Mouse (Mus musculus): ENCODE data around the gene Mgam.

GRCm38 (mm10) chr6:40645701-40646100 lies 17.1 kb downstream of the Mgam start:
- TF ChIP-seq POLR2A (IDR thresholded peaks at IDR 0.05; ENCODE audit: low read depth, low read length) (no peak), CTCF (IDR thresholded peaks at IDR 0.05; ENCODE audit: extremely low read depth, insufficient read length, insufficient replicate concordance, low read depth, low read length) (no peak)

Data from small intestine, adult 2 months (tissue).